Mouse (Mus musculus) granulocyte monocyte progenitor cell, adult 5-6 weeks (primary cell): ENCODE measurements at regions not wholly inside any gene's neighbourhood (a gene's known extent, or its start where the extent isn't known, plus 50 kb on each side); places are given as distances from the start of the nearest gene placed in this dataset.

Source experiments
- ATAC-seq: replicated peaks from 2 replicates; pipeline ENCODE4 v1.8.0; 2016; ENCODE audit warnings: mild to moderate bottlenecking, moderate TSS enrichment, inconsistent platforms; ENCODE audit not compliant: poor library complexity, severe bottlenecking

GRCm38 (mm10) chr2:169061520-169061919, 106.1 kb upstream of the Zfp64 start:
- peak; percentile 85 for ATAC-seq

- ATAC-seq, result no peak
Measured at GRCm38 (mm10) chr2:169060495-169060894, 105.1 kb upstream of the Zfp64 start.

GRCm38 (mm10) chr2:169057831-169058230, 102.4 kb upstream of the Zfp64 start:
- ATAC-seq, result no peak

GRCm38 (mm10) chr2:169049947-169050346, 94.6 kb upstream of the Zfp64 start:
- no peak for ATAC-seq

- no peak for ATAC-seq
Measured at GRCm38 (mm10) chr2:169041748-169042147, 86.4 kb upstream of the Zfp64 start.

- no peak for ATAC-seq
Measured at GRCm38 (mm10) chr2:169037975-169038374, 82.6 kb upstream of the Zfp64 start.

- ATAC-seq, result no peak
Measured at GRCm38 (mm10) chr2:169037519-169037918, 82.1 kb upstream of the Zfp64 start.

GRCm38 (mm10) chr2:169035315-169035714, 79.9 kb upstream of the Zfp64 start:
- peak; percentile 52; the same call in 1 of the 2 replicates for ATAC-seq

- no peak for ATAC-seq
Measured at GRCm38 (mm10) chr2:169033997-169034396, 78.6 kb upstream of the Zfp64 start.

- no peak for ATAC-seq
Measured at GRCm38 (mm10) chr2:169033181-169033580, 77.8 kb upstream of the Zfp64 start.

- ATAC-seq, result no peak
Measured at GRCm38 (mm10) chr2:169028531-169029114, 73.2 kb upstream of the Zfp64 start.

- no peak for ATAC-seq
Measured at GRCm38 (mm10) chr2:169019037-169019436, 63.6 kb upstream of the Zfp64 start.

- no peak for ATAC-seq
Measured at GRCm38 (mm10) chr2:169010271-169010670, 54.9 kb upstream of the Zfp64 start.

- peak; percentile 77 for ATAC-seq
Measured at GRCm38 (mm10) chr2:169008756-169009155, 53.4 kb upstream of the Zfp64 start.

GRCm38 (mm10) chr2:169008333-169008732, 52.9 kb upstream of the Zfp64 start:
- ATAC-seq, result peak; percentile 39; the same call in 1 of the 2 replicates

GRCm38 (mm10) chr2:169006549-169006948, 51.2 kb upstream of the Zfp64 start:
- no peak for ATAC-seq

GRCm38 (mm10) chr2:169005810-169006209, 50.4 kb upstream of the Zfp64 start:
- ATAC-seq, result no peak
